Mouse (Mus musculus): ENCODE results near the gene Cdc42ep4. TPM values are rescaled to one million over a fixed set of nuclear protein-coding genes. Genes with fewer than 3 reads are reported as not detected.
A peak's percentile ranks its signal among the peaks of the same experiment; 100 is the strongest.

The Cdc42ep4 gene
- total RNA-seq, 2 experiments from 2014 or later, result 34.5 to 38.0 TPM

- no peak for DNase-seq
Measured at GRCm38 (mm10) chr11:113717767-113718424, 33.8 kb downstream of the Cdc42ep4 start.

GRCm38 (mm10) chr11:113716132-113716531 is 35.5 kb downstream of the Cdc42ep4 start:
- no peak for DNase-seq

DNA sequence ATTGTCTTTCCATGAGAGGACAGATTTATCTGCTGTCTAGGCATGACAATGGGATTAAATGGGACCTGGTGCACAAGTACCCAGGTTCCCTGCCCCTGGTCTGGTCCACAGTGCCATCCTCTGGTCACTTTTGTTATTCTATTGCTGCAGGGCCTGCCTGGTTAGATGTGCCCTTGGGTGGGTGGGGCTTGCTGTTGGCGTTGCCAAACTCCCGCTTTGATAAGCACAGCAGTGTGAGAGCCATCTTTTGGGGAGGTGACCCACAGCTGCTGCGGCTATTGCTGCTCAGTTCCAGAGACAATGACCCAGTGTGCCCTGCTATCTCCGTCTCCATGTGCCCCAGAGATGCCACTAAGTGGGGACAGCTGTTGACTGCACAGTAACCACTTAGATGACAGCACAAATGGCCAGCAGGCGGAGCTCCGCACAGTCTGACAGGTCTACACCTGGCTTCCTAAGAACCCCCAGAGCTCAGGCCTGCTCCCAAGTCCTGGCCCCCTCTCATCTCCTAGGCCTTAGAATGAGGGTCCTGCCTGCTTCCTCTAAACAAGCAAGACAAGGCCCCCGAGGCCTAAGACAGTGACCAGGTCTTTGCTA is 36.5 kb downstream of the Cdc42ep4 start:
- DNase-seq, result no peak

DNA sequence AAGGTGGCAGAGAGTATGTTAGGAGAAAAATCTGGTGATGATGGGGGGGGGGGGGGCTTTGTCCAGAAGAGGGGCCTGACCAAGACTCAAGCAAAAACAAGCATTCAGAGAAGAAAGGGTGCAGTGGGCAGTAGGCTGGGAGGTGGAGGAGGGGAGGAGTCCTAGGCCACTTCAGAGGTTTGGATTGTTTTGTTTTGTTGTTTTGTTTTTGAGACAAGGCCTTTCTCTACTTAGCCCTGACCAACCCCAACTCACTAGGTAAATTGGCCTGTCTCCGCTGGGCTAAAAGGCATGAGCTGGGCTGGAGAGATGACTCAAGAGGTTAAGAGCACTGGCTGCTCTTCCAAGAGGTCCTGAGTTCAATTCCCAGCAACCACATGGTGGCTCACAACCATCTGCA is 40.6 kb downstream of the Cdc42ep4 start:
- DNase-seq, result no peak

- no peak for DNase-seq
Measured at GRCm38 (mm10) chr11:113710257-113710777, 41.4 kb downstream of the Cdc42ep4 start.

- DNase-seq, result no peak
Measured at GRCm38 (mm10) chr11:113709731-113710256, 41.9 kb downstream of the Cdc42ep4 start, which contains the start of gene Cpsf4l. Cpsf4l (minus strand) TSS chr11:113710017.

DNA sequence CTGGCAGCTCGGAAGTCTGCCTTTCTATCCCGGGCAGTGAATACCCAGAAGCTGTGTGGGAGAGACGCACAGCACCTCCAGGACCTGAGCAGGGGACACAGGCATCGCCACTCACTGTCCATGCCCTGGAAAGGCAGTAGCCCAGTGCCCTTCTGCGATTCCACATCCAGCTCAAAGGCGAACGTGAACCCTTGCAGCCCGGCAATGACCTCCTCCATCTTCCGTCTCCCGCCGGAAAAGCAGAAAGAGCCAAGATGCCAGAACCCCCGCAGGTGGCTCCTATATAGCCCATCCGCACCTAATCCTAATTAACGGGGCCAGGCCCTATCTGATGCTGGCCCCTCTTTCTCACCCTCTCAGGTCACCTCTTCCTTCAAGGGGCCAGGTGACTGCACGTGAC is 42.4 kb downstream of the Cdc42ep4 start:
- no peak for DNase-seq

DNA sequence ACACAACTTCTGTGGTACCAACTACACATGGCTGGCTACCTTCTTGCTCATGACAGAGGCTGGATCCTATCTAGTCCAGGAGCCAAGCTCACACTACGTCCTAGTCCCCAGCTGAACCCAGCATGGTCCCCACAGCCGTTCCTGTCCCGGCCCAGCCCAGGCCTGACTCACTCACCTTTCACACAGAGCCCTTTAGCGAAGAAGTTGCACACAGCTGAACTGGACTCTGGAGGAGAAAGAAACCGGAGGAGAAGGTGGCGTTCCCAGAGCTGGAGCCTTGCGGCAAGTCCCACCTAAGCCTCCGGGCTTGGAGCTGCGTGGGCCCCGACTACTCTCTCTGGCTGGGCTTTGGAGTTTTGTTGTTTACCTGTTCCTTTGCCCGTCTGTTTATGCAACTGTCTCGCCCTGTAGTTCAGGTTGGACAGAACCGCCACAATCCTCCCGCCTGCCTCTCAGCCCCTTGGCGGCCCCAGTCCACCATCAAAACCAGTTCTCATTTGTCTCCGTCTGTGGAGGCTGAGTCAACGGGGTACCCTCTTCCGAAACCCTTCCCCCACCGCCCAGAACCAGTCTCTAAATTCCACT is 43.0 kb downstream of the Cdc42ep4 start:
- no peak for DNase-seq

GRCm38 (mm10) chr11:113705966-113706652 is 45.6 kb downstream of the Cdc42ep4 start:
- no peak for DNase-seq

DNA sequence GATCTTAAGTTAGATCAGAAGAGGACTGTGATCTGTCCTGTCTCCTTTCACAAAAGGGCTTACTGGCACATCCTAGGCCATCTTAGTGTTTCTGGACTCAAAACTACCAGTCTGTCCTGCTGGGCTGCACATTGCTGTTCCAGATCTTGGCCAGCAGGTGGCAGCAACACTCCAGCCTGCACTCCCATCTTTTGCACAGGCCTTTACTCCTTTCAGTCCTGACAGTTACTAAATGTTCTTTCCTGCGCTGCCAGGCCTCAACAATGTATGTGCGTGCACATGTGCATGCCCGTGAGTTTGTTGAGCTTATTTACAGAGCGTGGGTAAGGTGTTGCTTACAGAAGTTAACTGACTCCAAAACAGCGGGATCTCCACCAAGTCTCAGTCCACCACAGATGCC is 47.9 kb downstream of the Cdc42ep4 start:
- DNase-seq, result peak; percentile 78 to 83

DNA sequence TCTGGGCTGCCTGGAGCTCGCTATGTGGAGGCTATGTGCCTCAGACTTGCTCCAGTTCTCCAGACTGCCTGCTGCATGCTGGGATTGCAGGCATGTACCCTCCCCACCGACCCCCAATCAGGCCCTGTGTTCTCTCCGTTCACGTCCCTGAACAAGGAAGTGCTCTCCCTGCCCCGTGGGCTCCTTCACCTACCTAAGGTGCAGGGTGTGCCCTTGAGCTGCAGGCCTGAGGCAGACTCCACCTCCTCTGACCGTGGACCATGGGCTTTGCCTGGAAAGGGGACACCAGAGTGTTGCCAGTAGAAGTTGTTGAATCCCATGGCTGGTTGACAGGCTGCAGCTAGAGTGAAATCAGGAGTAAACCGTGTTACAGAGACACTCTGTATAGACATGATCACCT is 52.0 kb downstream of the Cdc42ep4 start:
- DNase-seq, result no peak

DNA sequence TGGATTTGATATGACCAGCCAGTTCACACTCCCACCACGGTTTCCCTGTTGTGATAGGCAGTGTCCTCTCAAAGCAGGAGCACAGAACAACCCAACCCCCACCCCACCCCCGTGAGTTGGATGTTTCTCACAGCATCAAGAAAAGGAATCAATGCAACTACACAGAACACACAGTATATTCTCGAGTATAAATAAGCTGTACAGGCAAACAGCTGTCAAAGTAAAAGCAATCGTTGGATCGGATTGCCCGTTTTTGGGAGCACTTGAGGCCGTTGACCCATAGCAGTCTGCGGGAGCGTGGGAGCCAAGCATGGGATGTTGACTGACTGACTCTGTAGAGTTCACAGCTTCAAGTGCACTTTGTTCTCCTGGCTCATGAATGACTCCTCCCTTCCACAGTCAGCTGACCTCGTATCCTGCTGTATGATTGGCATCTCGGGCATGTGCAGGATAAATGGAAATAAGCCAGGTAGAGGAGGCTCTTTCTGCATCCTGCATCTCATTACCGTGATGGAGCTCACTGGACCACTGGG is 53.6 kb downstream of the Cdc42ep4 start:
- DNase-seq, result no peak

DNA sequence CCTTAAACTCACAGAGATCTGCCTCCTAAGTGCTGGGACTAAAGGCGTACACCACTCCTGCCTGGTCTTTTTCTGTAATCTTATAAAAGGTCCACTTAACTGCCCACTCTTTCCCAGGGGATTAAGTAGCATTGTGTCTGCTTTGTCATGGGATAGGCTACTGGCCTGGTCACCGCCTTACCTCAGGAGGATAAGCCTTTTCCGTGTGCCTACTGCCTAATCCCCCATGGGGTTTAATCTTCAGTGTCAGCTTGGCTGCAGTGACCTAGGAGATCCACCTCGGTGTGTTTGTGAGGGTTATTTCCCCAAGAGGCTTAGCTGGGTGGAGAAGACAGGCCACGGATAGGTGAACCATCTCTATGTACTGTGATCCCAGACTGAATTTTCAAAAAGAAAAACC is 54.1 kb downstream of the Cdc42ep4 start:
- DNase-seq, result no peak

GRCm38 (mm10) chr11:113691851-113692250 is 59.8 kb downstream of the Cdc42ep4 start:
- no peak for DNase-seq

DNA sequence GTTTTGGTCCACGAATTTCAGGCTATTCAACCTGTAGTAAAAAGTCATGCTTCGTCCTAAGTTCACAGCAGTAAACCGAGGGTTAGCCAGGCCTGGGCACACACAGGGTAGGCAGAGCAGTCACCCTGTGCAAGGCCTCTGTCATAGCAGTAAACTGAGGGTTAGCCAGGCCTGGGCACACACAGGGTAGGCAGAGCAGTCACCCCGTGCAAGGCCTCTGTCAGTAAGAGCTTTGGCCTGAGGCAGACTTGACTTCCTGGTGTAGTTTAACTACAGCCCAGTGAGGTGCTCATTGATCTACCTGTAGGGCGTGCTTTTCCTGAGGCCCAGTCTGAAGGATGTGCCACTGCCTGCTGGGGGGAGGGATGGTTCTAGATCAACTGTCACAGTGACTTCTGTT is 60.4 kb downstream of the Cdc42ep4 start:
- no peak for DNase-seq

DNA sequence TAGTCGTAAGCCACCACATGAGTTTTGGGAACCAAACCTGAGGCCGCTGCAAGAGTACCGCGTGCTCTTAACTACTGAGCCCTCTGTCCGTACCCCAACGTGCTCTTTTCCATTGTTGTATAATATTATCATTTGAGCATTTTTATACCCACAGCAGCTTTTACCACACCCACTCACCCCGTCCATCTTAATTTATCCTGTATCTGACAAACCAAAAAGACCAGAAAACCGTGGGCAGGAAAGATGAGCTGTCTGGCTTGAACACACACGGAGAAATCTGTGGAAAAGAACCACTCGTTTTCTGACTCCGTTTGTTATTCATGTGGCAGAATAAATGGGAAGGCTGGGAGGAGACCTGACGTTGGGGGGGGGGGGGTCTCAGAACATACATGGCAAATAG is 61.2 kb downstream of the Cdc42ep4 start:
- DNase-seq, result no peak

GRCm38 (mm10) chr11:113687031-113687430 is 64.7 kb downstream of the Cdc42ep4 start:
- no peak for DNase-seq

DNA sequence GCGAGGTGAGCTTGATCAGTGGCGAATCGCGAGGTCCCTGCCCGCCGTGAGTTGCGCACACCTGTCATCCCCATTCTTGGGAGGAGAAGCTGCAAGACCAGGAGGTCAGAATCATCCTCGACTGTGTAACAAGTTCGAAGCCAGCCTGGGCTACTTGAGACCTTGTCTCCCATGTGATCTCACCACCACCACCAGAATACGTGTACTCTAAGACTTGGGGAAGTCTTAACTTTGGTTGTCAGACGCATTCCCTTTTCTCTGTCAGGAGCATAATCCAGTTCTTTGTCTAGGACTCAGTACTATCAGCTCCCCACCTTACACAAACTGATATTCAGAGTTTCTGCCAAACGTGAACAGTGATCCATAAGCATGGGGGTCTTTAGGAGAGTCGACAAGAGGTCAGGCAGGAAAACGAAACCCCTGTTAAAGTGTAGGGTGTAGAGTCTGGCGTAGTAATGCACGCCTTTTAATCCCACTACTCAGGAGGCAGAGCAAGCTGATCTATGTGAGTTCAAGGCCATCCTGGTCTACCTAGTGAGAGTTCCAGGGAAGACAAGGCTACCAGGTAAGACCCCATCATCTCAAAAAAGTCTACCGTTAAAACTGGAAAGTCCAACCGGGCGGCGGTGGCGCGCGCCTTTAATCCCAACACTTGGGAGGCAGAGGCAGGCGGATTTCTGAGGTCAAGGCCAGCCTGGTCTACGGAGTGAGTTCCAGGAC is 66.8 kb downstream of the Cdc42ep4 start:
- DNase-seq, result no peak

- DNase-seq, result peak; percentile 95 to 96
Measured at GRCm38 (mm10) chr11:113683957-113684706, 67.5 kb downstream of the Cdc42ep4 start, which contains the start of the genes Fam104a and D11Wsu47e. Fam104a (minus strand) TSS chr11:113684155. D11Wsu47e (plus strand) TSS chr11:113684412.

DNA sequence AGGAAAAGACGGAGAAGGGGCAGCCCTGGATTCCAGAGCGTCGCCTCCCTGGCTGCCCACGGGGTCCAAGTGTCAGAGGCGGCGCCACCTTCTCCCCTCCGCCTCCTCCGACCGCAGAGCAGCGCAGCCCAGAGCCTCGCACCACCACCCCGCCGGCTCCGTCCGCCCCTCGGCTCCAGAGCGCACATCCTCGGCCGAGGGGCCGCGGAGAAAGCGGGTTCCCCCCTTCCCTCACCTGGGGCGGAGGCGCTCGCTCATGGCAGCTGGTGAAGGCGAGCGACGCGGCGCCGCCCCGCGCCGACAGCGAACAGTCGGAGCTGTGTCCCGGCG is 68.1 kb downstream of the Cdc42ep4 start:
- peak in 1 of 2 experiments; percentile 30 for DNase-seq

Data from layer of hippocampus, postnatal 36 days (tissue).